Mouse (Mus musculus): ENCODE data around the gene Gm11273. TPM values are rescaled to one million over a fixed set of nuclear protein-coding genes. Genes with fewer than 3 reads are reported as not detected.
A peak's percentile ranks its signal among the peaks of the same experiment; 100 is the strongest.

Gene Gm11273
- polyA plus RNA-seq, 1 experiment from 2014 or later = 10.9 TPM

DNA sequence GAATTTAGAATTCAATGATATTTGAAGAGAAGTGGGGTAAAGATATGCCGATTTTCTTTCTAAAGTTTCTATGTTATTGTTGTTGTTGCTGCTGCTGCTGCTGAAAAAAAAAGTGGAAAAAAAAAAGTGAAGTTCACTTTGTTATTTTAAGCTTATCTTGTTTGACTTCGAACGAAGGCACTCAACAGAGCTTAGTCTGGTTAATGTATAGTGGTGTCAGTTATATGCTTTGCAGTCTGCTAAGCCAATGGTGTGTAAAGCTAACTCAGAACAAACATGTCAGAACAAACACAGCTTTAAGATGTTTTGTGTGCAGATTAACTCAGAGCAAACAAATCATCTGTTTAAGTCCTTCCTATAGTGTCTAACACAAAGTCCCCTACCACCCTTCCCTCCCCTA lies 47.1 kb downstream of the Gm11273 start:
- peak; percentile 66 for ATAC-seq
- no peaks in the 10 kb centered on the region for H3K27me3 ChIP-seq (replicated peaks; ENCODE audit: control insufficient read depth, insufficient read depth, low read length)
- H3K36me3 ChIP-seq (ENCODE audit: control insufficient read depth, insufficient read depth, low read length) = no peaks in the 10 kb centered on the region
- 48% methylated on average over 3 of the region's 3 CpGs for WGBS
- H3K4me2 ChIP-seq (ENCODE audit: low read depth, low read length) = peak overlapping the region; percentile 60
- H3K9me3 ChIP-seq (ENCODE audit: control insufficient read depth, low read length) = no peaks in the 10 kb centered on the region
- H3K9ac ChIP-seq (ENCODE audit: low read depth, low read length) = no peak overlapping the region
- no peak overlapping the region for H3K4me3 ChIP-seq (ENCODE audit: low read length)
- H3K4me1 ChIP-seq (ENCODE audit: control insufficient read depth, insufficient read depth, low read length) = peaks cover 11% of the 10 kb centered on the region; the same call in 1 of the 2 replicates
- peak overlapping the region; percentile 72; the same call in 1 of the 2 replicates for H3K27ac ChIP-seq (ENCODE audit: low read length)

GRCm38 (mm10) chr13:21453449-21453848 lies 47.8 kb downstream of the Gm11273 start, which contains the start of gene Zscan26:
TSS of gene Zscan26 (minus strand) at chr13:21453730.
- Histone ChIP-seq H3K27me3 (replicated peaks; ENCODE audit: control insufficient read depth, insufficient read depth, low read length) (no peaks in the 10 kb centered on the region), H3K27ac (ENCODE audit: low read length) (peak within 1 kb of the TSS; percentile 85), H3K36me3 (ENCODE audit: control insufficient read depth, insufficient read depth, low read length) (no peaks in the 10 kb centered on the region), H3K9ac (ENCODE audit: low read depth, low read length) (peak within 1 kb of the TSS; percentile 88), H3K4me1 (ENCODE audit: control insufficient read depth, insufficient read depth, low read length) (peaks cover 11% of the 10 kb centered on the region; the same call in 1 of the 2 replicates), H3K4me3 (ENCODE audit: low read length) (peak within 1 kb of the TSS; percentile 77), H3K9me3 (ENCODE audit: control insufficient read depth, low read length) (no peaks in the 10 kb centered on the region), H3K4me2 (ENCODE audit: low read depth, low read length) (peak within 1 kb of the TSS; percentile 82)
- WGBS = under 1% methylated on average over 23 of the region's 23 CpGs
- ATAC-seq = peak; percentile 87

GRCm38 (mm10) chr13:21453042-21453441 lies 48.2 kb downstream of the Gm11273 start:
- no peaks in the 10 kb centered on the region for H3K36me3 ChIP-seq (ENCODE audit: control insufficient read depth, insufficient read depth, low read length)
- peak overlapping the region; percentile 77 for H3K4me3 ChIP-seq (ENCODE audit: low read length)

More at GRCm38 (mm10) chr13:21453042-21453441, 48.2 kb downstream of the Gm11273 start:
- Histone ChIP-seq H3K9ac (ENCODE audit: low read depth, low read length) (peak overlapping the region; percentile 88), H3K27me3 (replicated peaks; ENCODE audit: control insufficient read depth, insufficient read depth, low read length) (no peaks in the 10 kb centered on the region), H3K9me3 (ENCODE audit: control insufficient read depth, low read length) (no peaks in the 10 kb centered on the region), H3K27ac (ENCODE audit: low read length) (peak overlapping the region; percentile 85), H3K4me2 (ENCODE audit: low read depth, low read length) (peak overlapping the region; percentile 82), H3K4me1 (ENCODE audit: control insufficient read depth, insufficient read depth, low read length) (peaks cover 12% of the 10 kb centered on the region)
- peak; percentile 6; the same call in 1 of the 2 replicates for ATAC-seq
- WGBS = 2% methylated on average over 13 of the region's 13 CpGs

Other genes starting within 250 kb of the Gm11273 start
- gene Gpx5, start 208.7 kb downstream of the Gm11273 start, polyA plus RNA-seq (2015; fragmentation: Nextera tagmentation; extraction: Ambion mirVana) = not detected in 2 replicates
- gene Gpx6, start 189.3 kb downstream of the Gm11273 start, polyA plus RNA-seq (2015; fragmentation: Nextera tagmentation; extraction: Ambion mirVana) = not detected in 2 replicates
- gene Olfr1367, start 154.5 kb downstream of the Gm11273 start, polyA plus RNA-seq (2015; fragmentation: Nextera tagmentation; extraction: Ambion mirVana) = not detected in 2 replicates
- gene Zscan12, start 138.6 kb downstream of the Gm11273 start, polyA plus RNA-seq (2015; fragmentation: Nextera tagmentation; extraction: Ambion mirVana) = 6.6 and 7.9 TPM in 2 replicates
- gene Zkscan3, start 98.7 kb downstream of the Gm11273 start, polyA plus RNA-seq (2015; fragmentation: Nextera tagmentation; extraction: Ambion mirVana) = 61.7 and 64.5 TPM in 2 replicates
- 2.4 TPM in 2 replicates for gene Pgbd1, start 60.4 kb downstream of the Gm11273 start, polyA plus RNA-seq (2015; fragmentation: Nextera tagmentation; extraction: Ambion mirVana)
- gene Zscan26, start 47.7 kb downstream of the Gm11273 start, polyA plus RNA-seq (2015; fragmentation: Nextera tagmentation; extraction: Ambion mirVana) = 22.3 and 23.6 TPM in 2 replicates
- gene Nkapl, start 32.9 kb downstream of the Gm11273 start, polyA plus RNA-seq (2015; fragmentation: Nextera tagmentation; extraction: Ambion mirVana) = 1.8 and 2.0 TPM in 2 replicates
- 2.4 and 2.5 TPM in 2 replicates for gene Zkscan4, start 22.5 kb downstream of the Gm11273 start, polyA plus RNA-seq (2015; fragmentation: Nextera tagmentation; extraction: Ambion mirVana)
- gene Gm10065, start 22.0 kb downstream of the Gm11273 start, polyA plus RNA-seq (2015; fragmentation: Nextera tagmentation; extraction: Ambion mirVana) = not detected in 2 replicates
- gene AK157302, start 6.2 kb downstream of the Gm11273 start, polyA plus RNA-seq (2015; fragmentation: Nextera tagmentation; extraction: Ambion mirVana) = 0.22 and 0.39 TPM in 2 replicates
- gene Zkscan8, start 29.7 kb upstream of the Gm11273 start, polyA plus RNA-seq (2015; fragmentation: Nextera tagmentation; extraction: Ambion mirVana) = 3.0 and 3.4 TPM in 2 replicates
- 0.11 and 0.17 TPM in 2 replicates for gene Olfr1366, start 41.4 kb upstream of the Gm11273 start, polyA plus RNA-seq (2015; fragmentation: Nextera tagmentation; extraction: Ambion mirVana)
- not detected in 2 replicates for gene Olfr1535, start 58.5 kb upstream of the Gm11273 start, polyA plus RNA-seq (2015; fragmentation: Nextera tagmentation; extraction: Ambion mirVana)
- not detected in 2 replicates for gene Olfr1364, start 80.3 kb upstream of the Gm11273 start, polyA plus RNA-seq (2015; fragmentation: Nextera tagmentation; extraction: Ambion mirVana)
- not detected in 2 replicates for gene Olfr1362, start 112.6 kb upstream of the Gm11273 start, polyA plus RNA-seq (2015; fragmentation: Nextera tagmentation; extraction: Ambion mirVana)
- not detected in 2 replicates for gene Olfr11, start 141.1 kb upstream of the Gm11273 start, polyA plus RNA-seq (2015; fragmentation: Nextera tagmentation; extraction: Ambion mirVana)
- gene Olfr1361, start 162.0 kb upstream of the Gm11273 start, polyA plus RNA-seq (2015; fragmentation: Nextera tagmentation; extraction: Ambion mirVana) = not detected in 2 replicates
- not detected in 2 replicates for gene Olfr1360, start 176.0 kb upstream of the Gm11273 start, polyA plus RNA-seq (2015; fragmentation: Nextera tagmentation; extraction: Ambion mirVana)
- not detected in 2 replicates for gene Olfr1359, start 196.7 kb upstream of the Gm11273 start, polyA plus RNA-seq (2015; fragmentation: Nextera tagmentation; extraction: Ambion mirVana)
- 2.3 and 2.5 TPM in 2 replicates for gene Hist1h2bl, start 214.7 kb upstream of the Gm11273 start, polyA plus RNA-seq (2015; fragmentation: Nextera tagmentation; extraction: Ambion mirVana)
- 10.9 and 17.9 TPM in 2 replicates for gene Hist1h2ai, start 215.0 kb upstream of the Gm11273 start, polyA plus RNA-seq (2015; fragmentation: Nextera tagmentation; extraction: Ambion mirVana)
- 4.8 and 9.5 TPM in 2 replicates for gene Hist1h3h, start 216.2 kb upstream of the Gm11273 start, polyA plus RNA-seq (2015; fragmentation: Nextera tagmentation; extraction: Ambion mirVana)
- gene Hist1h2bm, start 220.6 kb upstream of the Gm11273 start, polyA plus RNA-seq (2015; fragmentation: Nextera tagmentation; extraction: Ambion mirVana) = 1.7 and 3.5 TPM in 2 replicates
- 0.66 and 2.1 TPM in 2 replicates for gene Hist1h4j, start 233.6 kb upstream of the Gm11273 start, polyA plus RNA-seq (2015; fragmentation: Nextera tagmentation; extraction: Ambion mirVana)
- 4.0 and 4.7 TPM in 2 replicates for gene Hist1h4k, start 249.1 kb upstream of the Gm11273 start, polyA plus RNA-seq (2015; fragmentation: Nextera tagmentation; extraction: Ambion mirVana)